Mouse (Mus musculus) limb, embryonic 14.5 days (tissue): ENCODE measurements around the gene Efcab12. TPM values are rescaled to one million over a fixed set of nuclear protein-coding genes. Genes with fewer than 3 reads are reported as not detected.

ENCODE experiments used
- ATAC-seq: fragments of 200-750 bp; cut with Nextera tagmentation; 2 replicates; pipeline ENCODE4 v1.8.0; 2017; ENCODE audit warnings: low read depth, moderate number of reproducible peaks, moderate TSS enrichment; ENCODE audit not compliant: low FRiP score
- DNase-seq: peaks from one replicate; pipeline ENCODE4 v3.0.0-alpha.2; 2015; ENCODE audit warnings: low spot score
- H3K27ac ChIP-seq: fragments of 300-500 bp; sonication (generic); replicated peaks from 2 replicates; pipeline ENCODE4 v1.5.1; 2014; ENCODE audit warnings: low read depth, mild to moderate bottlenecking, low read length, moderate library complexity, mixed read lengths
- H3K27me3 ChIP-seq: fragments of 300-500 bp; sonication (generic); 2 replicates; pipeline ENCODE4 v1.6.1; 2014; ENCODE audit warnings: low read length, mixed read lengths; ENCODE audit not compliant: control insufficient read depth, insufficient read depth
- H3K36me3 ChIP-seq: fragments of 300-500 bp; sonication (generic); 2 replicates; pipeline ENCODE4 v1.6.1; 2014; ENCODE audit warnings: mild to moderate bottlenecking, low read length, moderate library complexity, mixed read lengths; ENCODE audit not compliant: control insufficient read depth, insufficient read depth
- H3K4me1 ChIP-seq: fragments of 300-500 bp; sonication (generic); 2 replicates; pipeline ENCODE4 v1.6.1; 2014; ENCODE audit warnings: antibody characterized with exemption, low read length, mixed read lengths; ENCODE audit not compliant: control insufficient read depth, insufficient read depth
- H3K4me2 ChIP-seq: fragments of 300-500 bp; sonication (generic); replicated peaks from 2 replicates; pipeline ENCODE4 v1.6.1; 2014; ENCODE audit warnings: low read depth, mild to moderate bottlenecking, low read length, moderate library complexity; ENCODE audit not compliant: severe bottlenecking
- H3K4me3 ChIP-seq: fragments of 300-500 bp; sonication (generic); replicated peaks from 2 replicates; pipeline ENCODE4 v1.5.1; 2014; ENCODE audit warnings: low read length
- H3K9ac ChIP-seq: fragments of 300-500 bp; sonication (generic); 2 replicates; pipeline ENCODE4 v1.6.1; 2014; ENCODE audit warnings: mild to moderate bottlenecking, low read depth, low read length, moderate library complexity; ENCODE audit not compliant: severe bottlenecking
- H3K9me3 ChIP-seq: fragments of 300-500 bp; sonication (generic); 2 replicates; pipeline ENCODE4 v1.6.1; 2016; ENCODE audit warnings: low read length; ENCODE audit not compliant: control insufficient read depth
- POLR2A ChIP-seq: fragments of 200-500 bp; IDR thresholded peaks from 2 replicates; pipeline ENCODE4 v1.8.0; 2012; ENCODE audit warnings: inconsistent platforms, mild to moderate bottlenecking, moderate library complexity, borderline replicate concordance; ENCODE audit not compliant: insufficient read depth, insufficient read length; ENCODE audit errors: extremely low read depth
- WGBS: fragments of 180-500 bp; shearing (Covaris S2); extraction: QIAGEN DNeasy Blood & Tissue Kit; methylation state at CpG from one replicate; pipeline ENCODE4 v1.1.7; 2014; 5-methylcytosine and 5-hydroxymethylcytosine counted together
- microRNA-seq: library from miRNA; unstranded; fragments of <30 nt; microRNA quantifications from one replicate; pipeline ENCODE4, GENCODE M21; 2016
- polyA plus RNA-seq, 2 experiments: library from polyadenylated mRNA; depleted of rRNA in 1 of 2; stranded (reverse) in 1 of 2; unstranded in 1 of 2; fragments of >200 nt; fragmentation: Nextera tagmentation in 1 of 2; extraction: Ambion mirVana in 1 of 2; gene quantifications; 2 replicates each; pipeline versions ENCODE4 v1.2.1 to v1.2.3; 2012 to 2014

The Efcab12 gene
- polyA plus RNA-seq, 2 experiments: 0.39 to 0.58 TPM

GRCm38 (mm10) chr6:115764179-115764578 lies 74.0 kb downstream of the Efcab12 start:
- H3K4me1 ChIP-seq: peaks cover 24% of the 10 kb centered on the region
- peak overlapping the region; percentile 53 for H3K27ac ChIP-seq
- H3K36me3 ChIP-seq: no peaks in the 10 kb centered on the region
- peak overlapping the region; percentile 25; the same call in 1 of the 2 replicates for H3K4me2 ChIP-seq
- 8% methylated on average over 7 of the region's 7 CpGs for WGBS
- H3K4me3 ChIP-seq: no peak overlapping the region
- ATAC-seq (peak; percentile 90), DNase-seq (peak; percentile 87)
- no peak for TF ChIP-seq POLR2A
- H3K9ac ChIP-seq: 0 out of 2 replicates have a peak overlapping the region, but pooled peaks have one; percentile 34
- no peaks in the 10 kb centered on the region for H3K9me3 ChIP-seq
- H3K27me3 ChIP-seq: no peaks in the 10 kb centered on the region

DNA sequence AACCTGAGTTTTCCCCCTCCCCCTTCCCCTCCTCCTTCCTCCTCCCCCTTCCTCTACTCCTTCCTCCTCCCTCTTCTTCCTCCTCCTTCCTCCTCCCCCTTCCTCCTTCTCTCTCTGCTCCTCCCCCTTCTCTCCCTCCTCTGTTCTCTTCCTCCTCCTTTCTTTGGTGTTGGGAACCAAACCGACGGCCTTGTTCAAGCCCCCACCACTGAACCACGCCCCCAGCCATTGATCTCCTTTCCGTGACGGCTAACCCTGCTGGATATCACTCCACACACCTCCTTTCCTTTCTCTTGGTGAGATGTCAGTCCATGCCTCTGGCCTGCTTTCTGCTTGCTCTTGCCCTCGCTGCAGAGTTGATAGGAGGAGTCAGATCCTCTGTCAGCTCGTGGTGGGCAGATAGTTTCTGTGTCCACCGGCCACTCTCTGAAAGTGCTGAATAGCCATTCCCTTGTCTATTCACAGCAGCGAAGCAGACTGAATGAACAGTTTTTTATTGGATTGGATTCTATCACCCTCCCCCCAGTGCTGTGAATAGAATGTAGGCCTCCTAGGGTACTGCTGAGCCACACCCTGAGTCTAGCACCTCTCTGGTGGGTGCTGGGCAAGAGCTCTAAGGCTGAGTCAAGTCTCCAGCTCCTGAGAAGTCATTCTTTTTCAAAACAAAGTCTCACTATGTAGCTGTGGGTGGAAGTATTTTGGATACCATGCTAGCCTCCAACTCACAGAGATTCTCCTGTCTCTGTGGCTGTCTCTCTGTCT lies 76.0 kb downstream of the Efcab12 start, which contains the start of gene Tmem40:
Gene Tmem40 (minus strand): TSS at position 416 of the 762 bp plus-strand sequence.
- Histone ChIP-seq H3K9me3 (no peaks in the 10 kb centered on the region), H3K4me2 (no peak within 1 kb of the TSS)
- 5% methylated on average over 9 of the region's 9 CpGs for WGBS

GRCm38 (mm10) chr6:115760982-115761381 lies 77.2 kb downstream of the Efcab12 start:
- Histone ChIP-seq H3K4me3 (no peak overlapping the region), H3K27ac (no peak overlapping the region), H3K4me2 (no peak overlapping the region), H3K9me3 (no peaks in the 10 kb centered on the region), H3K4me1 (peaks cover 24% of the 10 kb centered on the region), H3K36me3 (no peaks in the 10 kb centered on the region), H3K27me3 (no peaks in the 10 kb centered on the region), H3K9ac (no peak overlapping the region)
- no peak for TF ChIP-seq POLR2A
- 59% methylated on average over 4 of the region's 4 CpGs for WGBS
- DNase-seq (no peak), ATAC-seq (no peak)

More for the DNA sequence above, 76.0 kb downstream of the Efcab12 start, which contains the start of gene Tmem40:
- peaks cover 24% of the 10 kb centered on the region for H3K4me1 ChIP-seq
- no peak for ATAC-seq
- no peaks in the 10 kb centered on the region for H3K27me3 ChIP-seq
- DNase-seq: no peak
- H3K9ac ChIP-seq: no peak within 1 kb of the TSS
- TF ChIP-seq POLR2A: no peak
- no peak within 1 kb of the TSS for H3K4me3 ChIP-seq
- H3K36me3 ChIP-seq: no peaks in the 10 kb centered on the region
- peak within 1 kb of the TSS; percentile 38; the same call in 1 of the 2 replicates for H3K27ac ChIP-seq

Small RNA genes within 50 kb of the gene (microRNA-seq; reads per million reads assigned to microRNA genes)
- 0.69 reads per million for gene Mir7660

Other genes starting within 250 kb of the Efcab12 start
- gene Mkrn2os, start 245.8 kb downstream of the Efcab12 start, polyA plus RNA-seq (2012; rRNA removed): 0.05 TPM in 1 of 2 replicates, not detected in the other
- not detected in 2 replicates for gene Mkrn2os, start 245.8 kb downstream of the Efcab12 start, polyA plus RNA-seq (2014; fragmentation: Nextera tagmentation; extraction: Ambion mirVana)
- 28.9 and 40.7 TPM in 2 replicates for gene Mkrn2, start 236.5 kb downstream of the Efcab12 start, polyA plus RNA-seq (2012; rRNA removed)
- 31.0 and 34.1 TPM in 2 replicates for gene Mkrn2, start 236.5 kb downstream of the Efcab12 start, polyA plus RNA-seq (2014; fragmentation: Nextera tagmentation; extraction: Ambion mirVana)
- 176 and 197 TPM in 2 replicates for gene Raf1, start 161.8 kb downstream of the Efcab12 start, polyA plus RNA-seq (2012; rRNA removed)
- 120 and 134 TPM in 2 replicates for gene Raf1, start 161.8 kb downstream of the Efcab12 start, polyA plus RNA-seq (2014; fragmentation: Nextera tagmentation; extraction: Ambion mirVana)
- 7.0 and 8.0 TPM in 2 replicates for gene Tmem40, start 76.0 kb downstream of the Efcab12 start, polyA plus RNA-seq (2012; rRNA removed)
- 10.0 and 13.1 TPM in 2 replicates for gene Tmem40, start 76.0 kb downstream of the Efcab12 start, polyA plus RNA-seq (2014; fragmentation: Nextera tagmentation; extraction: Ambion mirVana)
- gene Cand2, start 63.9 kb downstream of the Efcab12 start, polyA plus RNA-seq (2012; rRNA removed): 57.7 and 78.8 TPM in 2 replicates
- gene Cand2, start 63.9 kb downstream of the Efcab12 start, polyA plus RNA-seq (2014; fragmentation: Nextera tagmentation; extraction: Ambion mirVana): 39.1 and 42.0 TPM in 2 replicates
- gene Rpl32, start 29.7 kb downstream of the Efcab12 start, polyA plus RNA-seq (2012; rRNA removed): 2,190 and 2,685 TPM in 2 replicates
- gene Rpl32, start 29.7 kb downstream of the Efcab12 start, polyA plus RNA-seq (2014; fragmentation: Nextera tagmentation; extraction: Ambion mirVana): 2,459 and 2,604 TPM in 2 replicates
- gene Mbd4, start 15.0 kb upstream of the Efcab12 start, polyA plus RNA-seq (2012; rRNA removed): 16.3 and 18.8 TPM in 2 replicates
- 13.0 and 16.4 TPM in 2 replicates for gene Mbd4, start 15.0 kb upstream of the Efcab12 start, polyA plus RNA-seq (2014; fragmentation: Nextera tagmentation; extraction: Ambion mirVana)
- gene Ift122, start 15.1 kb upstream of the Efcab12 start, polyA plus RNA-seq (2012; rRNA removed): 21.2 and 23.9 TPM in 2 replicates
- 17.9 and 18.9 TPM in 2 replicates for gene Ift122, start 15.1 kb upstream of the Efcab12 start, polyA plus RNA-seq (2014; fragmentation: Nextera tagmentation; extraction: Ambion mirVana)
- gene Rho, start 93.3 kb upstream of the Efcab12 start, polyA plus RNA-seq (2012; rRNA removed): 0.67 and 1.1 TPM in 2 replicates
- 0.22 TPM in 1 of 2 replicates, not detected in the other for gene Rho, start 93.3 kb upstream of the Efcab12 start, polyA plus RNA-seq (2014; fragmentation: Nextera tagmentation; extraction: Ambion mirVana)
- gene H1foo, start 106.5 kb upstream of the Efcab12 start, polyA plus RNA-seq (2012; rRNA removed): not detected in 2 replicates
- gene H1foo, start 106.5 kb upstream of the Efcab12 start, polyA plus RNA-seq (2014; fragmentation: Nextera tagmentation; extraction: Ambion mirVana): not detected in 2 replicates
- gene Plxnd1, start 156.6 kb upstream of the Efcab12 start, polyA plus RNA-seq (2012; rRNA removed): 61.9 and 74.1 TPM in 2 replicates
- gene Plxnd1, start 156.6 kb upstream of the Efcab12 start, polyA plus RNA-seq (2014; fragmentation: Nextera tagmentation; extraction: Ambion mirVana): 39.1 and 50.4 TPM in 2 replicates